Comparison of ENCODE assay signal across 18 mouse cellular contexts in genomic region chr1:70997377-70997993, GRCm38 (mm10).
DNase-seq lines count a peak whose midpoint lies in the region; ATAC-seq and TF ChIP-seq lines count a peak whose summit lies in the region.
"Had no signal": no experiment of that assay in that cellular context is flagged by ENCODE, and none has a peak within 500 bp of the region (broad histone marks: within the 10 kb centered on the region; RNA-seq: fewer than 3 reads in every experiment).

No protein-coding gene starts in this region.

- H3ac ChIP-seq in C2C12 (ENCODE audit: control insufficient read depth, insufficient read length, low read depth): no peak overlapping the region

- H3K27ac ChIP-seq in forebrain, embryonic 13.5 days: no peak overlapping the region; the same call in 1 of the 2 replicates
- H3K27ac ChIP-seq in forebrain, embryonic 11.5 days (ENCODE audit: low read depth, low read length): no peak overlapping the region
- H3K27ac ChIP-seq in midbrain, postnatal 0 days (ENCODE audit: low read depth, low read length): no peak overlapping the region
- H3K27ac ChIP-seq: embryonic facial prominence, embryonic 13.5 days; heart, embryonic 15.5 days; hindbrain, embryonic 15.5 days; midbrain, embryonic 12.5 days had no signal

- no peak overlapping the region for H3K4me2 ChIP-seq in forebrain, embryonic 13.5 days
- no peak overlapping the region for H3K4me2 ChIP-seq in forebrain, embryonic 11.5 days (ENCODE audit: low read depth, low read length, severe bottlenecking)
- H3K4me2 ChIP-seq in midbrain, postnatal 0 days (ENCODE audit: low read depth, low read length, poor library complexity, severe bottlenecking): no peak overlapping the region
- H3K4me2 ChIP-seq: embryonic facial prominence, embryonic 13.5 days; heart, embryonic 15.5 days; hindbrain, embryonic 15.5 days; midbrain, embryonic 12.5 days had no signal

- peak; percentile 77 for ATAC-seq in forebrain, embryonic 13.5 days
- ATAC-seq in forebrain, embryonic 11.5 days (replicated peaks; ENCODE audit: low FRiP score): no peak
- ATAC-seq in midbrain, postnatal 0 days (ENCODE audit: low FRiP score): peak; percentile 52; the same call in 1 of the 2 replicates
- ATAC-seq in inflammation-experienced regulatory T-cells, adult 6 months: no peak
- ATAC-seq in CD4-positive, CD25-positive, alpha-beta regulatory T cell, adult 4 months: no peak

- H3K9me3 ChIP-seq in forebrain, embryonic 13.5 days (replicated peaks): no peaks in the 10 kb centered on the region
- H3K9me3 ChIP-seq in forebrain, embryonic 11.5 days (ENCODE audit: control insufficient read depth, low read length): no peaks in the 10 kb centered on the region
- H3K9me3 ChIP-seq in midbrain, postnatal 0 days (ENCODE audit: low read length): no peaks in the 10 kb centered on the region
- H3K9me3 ChIP-seq: embryonic facial prominence, embryonic 13.5 days; heart, embryonic 15.5 days; hindbrain, embryonic 15.5 days; midbrain, embryonic 12.5 days had no signal

- no peak for DNase-seq in forebrain, embryonic 11.5 days (ENCODE audit: low spot score)
- peak; percentile 5 for DNase-seq in layer of hippocampus, adult 9-11 months
- DNase-seq in layer of hippocampus, adult 11-12 months (ENCODE audit: low spot score): no peak
- no peak for DNase-seq in midbrain, postnatal 0 days (ENCODE audit: low spot score)
- DNase-seq: adrenal gland, postnatal 14 days; cerebellum, adult 8-10 months; heart, adult 11 months; kidney, adult 18-20 months; kidney, postnatal 10 days; right cerebral cortex, postnatal 14 days had no signal

- no peak overlapping the region for H3K4me3 ChIP-seq in forebrain, embryonic 13.5 days
- no peak overlapping the region for H3K4me3 ChIP-seq in forebrain, embryonic 11.5 days (ENCODE audit: low read depth, low read length)
- H3K4me3 ChIP-seq in C2C12 (ENCODE audit: insufficient read depth, poor library complexity, severe bottlenecking): no peak overlapping the region
- H3K4me3 ChIP-seq in midbrain, postnatal 0 days (ENCODE audit: low read depth, low read length): no peak overlapping the region
- H3K4me3 ChIP-seq: embryonic facial prominence, embryonic 13.5 days; heart, embryonic 15.5 days; hindbrain, embryonic 15.5 days; midbrain, embryonic 12.5 days had no signal

- no peaks in the 10 kb centered on the region for H3K27me3 ChIP-seq in forebrain, embryonic 13.5 days
- H3K27me3 ChIP-seq in forebrain, embryonic 11.5 days (ENCODE audit: control insufficient read depth, insufficient read depth, low read length): no peaks in the 10 kb centered on the region
- H3K27me3 ChIP-seq in C2C12 (ENCODE audit: control insufficient read depth, insufficient read depth, insufficient read length): no peaks in the 10 kb centered on the region
- H3K27me3 ChIP-seq in midbrain, postnatal 0 days (ENCODE audit: insufficient read depth, low read length): no peaks in the 10 kb centered on the region
- H3K27me3 ChIP-seq: embryonic facial prominence, embryonic 13.5 days; heart, embryonic 15.5 days; hindbrain, embryonic 15.5 days; midbrain, embryonic 12.5 days had no signal

- WGBS in forebrain, embryonic 13.5 days: 63% methylated on average over 10 of the region's 10 CpGs
- 79% methylated on average over 10 of the region's 10 CpGs for WGBS in forebrain, embryonic 11.5 days
- WGBS in midbrain, postnatal 0 days: 42% methylated on average over 10 of the region's 10 CpGs

- no peaks in the 10 kb centered on the region for H3K4me1 ChIP-seq in forebrain, embryonic 13.5 days
- H3K4me1 ChIP-seq in forebrain, embryonic 11.5 days (replicated peaks; ENCODE audit: control insufficient read depth, insufficient read depth, low read length): no peaks in the 10 kb centered on the region
- no peaks in the 10 kb centered on the region for H3K4me1 ChIP-seq in midbrain, postnatal 0 days (ENCODE audit: insufficient read depth, low read length)
- H3K4me1 ChIP-seq: embryonic facial prominence, embryonic 13.5 days; heart, embryonic 15.5 days; hindbrain, embryonic 15.5 days; midbrain, embryonic 12.5 days had no signal

- no peaks in the 10 kb centered on the region for H3K36me3 ChIP-seq in forebrain, embryonic 13.5 days (ENCODE audit: poor library complexity, severe bottlenecking)
- no peaks in the 10 kb centered on the region for H3K36me3 ChIP-seq in forebrain, embryonic 11.5 days (ENCODE audit: control insufficient read depth, insufficient read depth, low read length)
- no peaks in the 10 kb centered on the region for H3K36me3 ChIP-seq in C2C12 (ENCODE audit: control insufficient read depth, insufficient read depth)
- no peaks in the 10 kb centered on the region for H3K36me3 ChIP-seq in midbrain, postnatal 0 days (ENCODE audit: insufficient read depth, low read length)
- H3K36me3 ChIP-seq: embryonic facial prominence, embryonic 13.5 days; heart, embryonic 15.5 days; hindbrain, embryonic 15.5 days; midbrain, embryonic 12.5 days had no signal

- H3K79me3 ChIP-seq in C2C12 (ENCODE audit: low read depth): no peaks in the 10 kb centered on the region

- no peak for TF ChIP-seq CTCF in C2C12 (IDR thresholded peaks at IDR 0.05; ENCODE audit: control insufficient read depth, insufficient read depth, insufficient read length)
- no peak for TF ChIP-seq CTCF in midbrain, postnatal 0 days (IDR thresholded peaks at IDR 0.05)

- H3K9ac ChIP-seq in forebrain, embryonic 13.5 days: no peak overlapping the region
- no peak overlapping the region for H3K9ac ChIP-seq in forebrain, embryonic 11.5 days (ENCODE audit: low read length)
- H3K9ac ChIP-seq in midbrain, postnatal 0 days (replicated peaks; ENCODE audit: low read length, poor library complexity, severe bottlenecking): no peak overlapping the region
- H3K9ac ChIP-seq: embryonic facial prominence, embryonic 13.5 days; heart, embryonic 15.5 days; hindbrain, embryonic 15.5 days; midbrain, embryonic 12.5 days had no signal

- H3K79me2 ChIP-seq in C2C12 (ENCODE audit: control insufficient read depth, insufficient read depth): no peaks in the 10 kb centered on the region

TF ChIP-seq in C2C12, 6 proteins besides CTCF, POLR2A, EP300 and RAD21:
- TF ChIP-seq MYOD1 (IDR thresholded peaks at IDR 0.05; ENCODE audit: control insufficient read depth, insufficient read length, low read depth) (peak; percentile 44), USF1 (IDR thresholded peaks at IDR 0.05; ENCODE audit: low read depth) (no peak), MYOG (IDR thresholded peaks at IDR 0.05; ENCODE audit: control insufficient read depth, extremely low read depth, insufficient read length) (no peak), CEBPB (IDR thresholded peaks at IDR 0.05; ENCODE audit: low read depth) (no peak), MAX (IDR thresholded peaks at IDR 0.05) (no peak), FOSL1 (IDR thresholded peaks at IDR 0.05; ENCODE audit: insufficient read depth, low read length, poor library complexity, severe bottlenecking) (no peak)

Comparison
In these comparisons a context has a peak if more than half of its experiments do, and no peak if none do; other contexts are left out.
1. ATAC-seq: peak in forebrain, embryonic 13.5 days (single experiment) and midbrain, postnatal 0 days (single experiment); none in forebrain, embryonic 11.5 days (single experiment), inflammation-experienced regulatory T-cells, adult 6 months (single experiment) and CD4-positive, CD25-positive, alpha-beta regulatory T cell, adult 4 months (single experiment).